Mouse (Mus musculus): ENCODE results near the gene Fhit. TPM values are rescaled to one million over a fixed set of nuclear protein-coding genes. Genes with fewer than 3 reads are reported as not detected.

The Fhit gene
- polyA plus RNA-seq, 1 experiment from 2014 or later = 11.4 TPM

GRCm38 (mm10) chr14:10364281-10364680 is 797.6 kb downstream of the Fhit start:
- H3K36me3 ChIP-seq = no peaks in the 10 kb centered on the region
- H3K4me1 ChIP-seq (replicated peaks) = no peaks in the 10 kb centered on the region
- whole genome bisulfite sequencing = 81% methylated on average over 6 of the region's 6 CpGs
- H3K27me3 ChIP-seq (replicated peaks) = no peaks in the 10 kb centered on the region
- no peaks in the 10 kb centered on the region for H3K9me3 ChIP-seq
- ATAC-seq = no peak
- no peak overlapping the region for H3K9ac ChIP-seq
- no peak overlapping the region for H3K4me2 ChIP-seq (replicated peaks)
- no peak overlapping the region for H3K4me3 ChIP-seq (replicated peaks)
- H3K27ac ChIP-seq = no peak overlapping the region

DNA sequence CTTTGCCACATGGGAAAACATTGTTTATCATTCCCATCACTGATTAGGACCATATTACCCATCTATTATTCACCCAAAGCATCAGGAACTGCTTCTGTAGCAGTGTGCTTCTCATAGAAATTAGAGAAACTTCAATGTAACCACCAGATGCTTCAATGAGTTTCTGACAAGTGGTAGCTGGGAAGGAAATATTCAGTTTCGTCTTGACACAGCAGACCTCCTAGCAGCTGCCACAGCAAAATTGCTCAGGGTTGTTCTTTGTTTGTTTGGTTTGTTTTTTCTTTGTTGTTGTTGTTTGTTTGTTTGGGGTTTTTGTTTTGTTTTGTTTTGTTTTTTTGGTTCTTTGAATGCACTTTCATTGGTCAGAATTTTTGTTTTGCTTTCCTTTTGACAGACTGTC is 798.5 kb downstream of the Fhit start:
- H3K36me3 ChIP-seq = no peaks in the 10 kb centered on the region
- no peak overlapping the region for H3K27ac ChIP-seq
- no peaks in the 10 kb centered on the region for H3K9me3 ChIP-seq
- no peak for ATAC-seq
- no peak overlapping the region for H3K9ac ChIP-seq
- H3K27me3 ChIP-seq (replicated peaks) = no peaks in the 10 kb centered on the region
- no peaks in the 10 kb centered on the region for H3K4me1 ChIP-seq (replicated peaks)
- H3K4me3 ChIP-seq (replicated peaks) = no peak overlapping the region
- 86% methylated on average over 1 of the region's 1 CpGs for WGBS
- H3K4me2 ChIP-seq (replicated peaks) = no peak overlapping the region

DNA sequence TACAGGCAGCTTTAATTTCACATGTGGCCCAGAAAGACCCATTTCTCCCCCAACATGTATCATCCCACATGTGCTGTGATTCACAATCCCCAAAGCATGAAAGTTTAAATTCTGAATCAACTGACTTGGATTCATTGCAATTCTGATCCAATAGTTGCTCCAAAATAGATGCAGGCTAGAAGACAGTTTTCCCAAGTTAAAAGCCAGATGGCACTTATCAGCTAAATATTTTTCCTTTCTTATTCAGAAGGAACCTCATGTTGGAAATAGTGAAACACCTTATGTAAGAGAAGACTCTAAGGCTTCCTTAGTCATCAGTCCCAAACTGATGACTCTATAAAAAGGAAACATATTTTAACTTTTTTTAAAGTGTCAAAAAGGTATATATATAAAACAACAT is 815.9 kb downstream of the Fhit start:
- ATAC-seq = no peak
- Histone ChIP-seq H3K4me3 (replicated peaks) (no peak overlapping the region), H3K4me1 (replicated peaks) (no peaks in the 10 kb centered on the region), H3K4me2 (replicated peaks) (no peak overlapping the region), H3K36me3 (no peaks in the 10 kb centered on the region), H3K27ac (no peak overlapping the region), H3K9ac (no peak overlapping the region), H3K9me3 (no peaks in the 10 kb centered on the region), H3K27me3 (replicated peaks) (no peaks in the 10 kb centered on the region)

- no peak for ATAC-seq
- H3K9me3 ChIP-seq = no peaks in the 10 kb centered on the region
- H3K27ac ChIP-seq = no peak overlapping the region
- no peak overlapping the region for H3K4me2 ChIP-seq (replicated peaks)
- 83% methylated on average over 1 of the region's 1 CpGs for WGBS
- H3K9ac ChIP-seq = no peak overlapping the region
- no peaks in the 10 kb centered on the region for H3K27me3 ChIP-seq (replicated peaks)
- no peaks in the 10 kb centered on the region for H3K4me1 ChIP-seq (replicated peaks)
- no peaks in the 10 kb centered on the region for H3K36me3 ChIP-seq
- no peak overlapping the region for H3K4me3 ChIP-seq (replicated peaks)
Observed at GRCm38 (mm10) chr14:10344064-10344463, 817.8 kb downstream of the Fhit start.

DNA sequence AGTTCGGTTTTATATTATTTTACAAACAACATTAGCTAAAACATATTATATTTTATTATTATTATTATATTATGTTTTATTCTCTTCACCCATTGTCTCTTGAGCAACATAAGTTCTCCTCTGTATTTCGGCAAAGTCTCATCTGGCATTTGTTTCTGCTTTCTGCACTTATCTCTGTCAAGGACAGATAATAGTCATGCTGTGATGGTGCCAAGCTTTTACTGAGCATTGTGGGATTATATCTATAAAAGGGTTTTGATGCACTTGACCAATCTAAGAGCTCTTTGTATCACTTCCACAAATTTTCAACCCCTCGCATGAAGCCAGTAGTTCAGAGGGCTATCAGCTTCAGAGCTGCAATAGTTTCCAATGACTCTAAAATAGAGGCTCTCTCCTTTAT is 845.1 kb downstream of the Fhit start:
- no peak for ATAC-seq
- no peaks in the 10 kb centered on the region for H3K4me1 ChIP-seq (replicated peaks)
- no peak overlapping the region for H3K27ac ChIP-seq
- no peak overlapping the region for H3K9ac ChIP-seq
- H3K4me3 ChIP-seq (replicated peaks) = no peak overlapping the region
- no peaks in the 10 kb centered on the region for H3K27me3 ChIP-seq (replicated peaks)
- H3K9me3 ChIP-seq = no peaks in the 10 kb centered on the region
- no peak overlapping the region for H3K4me2 ChIP-seq (replicated peaks)
- WGBS = 84% methylated on average over 3 of the region's 3 CpGs
- H3K36me3 ChIP-seq = no peaks in the 10 kb centered on the region

GRCm38 (mm10) chr14:10312190-10312589 is 849.6 kb downstream of the Fhit start:
- Histone ChIP-seq H3K9me3 (no peaks in the 10 kb centered on the region), H3K4me1 (replicated peaks) (no peaks in the 10 kb centered on the region), H3K27me3 (replicated peaks) (no peaks in the 10 kb centered on the region), H3K36me3 (no peaks in the 10 kb centered on the region), H3K9ac (no peak overlapping the region), H3K4me3 (replicated peaks) (no peak overlapping the region), H3K27ac (no peak overlapping the region), H3K4me2 (replicated peaks) (no peak overlapping the region)
- WGBS = 56% methylated on average over 1 of the region's 1 CpGs
- no peak for ATAC-seq

GRCm38 (mm10) chr14:10305286-10305685 is 856.5 kb downstream of the Fhit start:
- Histone ChIP-seq H3K27ac (no peak overlapping the region), H3K9me3 (no peaks in the 10 kb centered on the region), H3K4me3 (replicated peaks) (no peak overlapping the region), H3K9ac (no peak overlapping the region), H3K27me3 (replicated peaks) (no peaks in the 10 kb centered on the region), H3K4me1 (replicated peaks) (no peaks in the 10 kb centered on the region), H3K4me2 (replicated peaks) (no peak overlapping the region), H3K36me3 (no peaks in the 10 kb centered on the region)
- ATAC-seq = no peak

- Histone ChIP-seq H3K27me3 (replicated peaks) (no peaks in the 10 kb centered on the region), H3K27ac (no peak overlapping the region), H3K36me3 (no peaks in the 10 kb centered on the region), H3K4me2 (replicated peaks) (no peak overlapping the region), H3K4me1 (replicated peaks) (no peaks in the 10 kb centered on the region), H3K9ac (no peak overlapping the region), H3K4me3 (replicated peaks) (no peak overlapping the region), H3K9me3 (no peaks in the 10 kb centered on the region)
- WGBS = 61% methylated on average over 1 of the region's 1 CpGs
- ATAC-seq = no peak
Observed at GRCm38 (mm10) chr14:10301497-10301896, 860.3 kb downstream of the Fhit start.

GRCm38 (mm10) chr14:10300914-10301313 is 860.9 kb downstream of the Fhit start:
- Histone ChIP-seq H3K9ac (no peak overlapping the region), H3K4me1 (replicated peaks) (no peaks in the 10 kb centered on the region), H3K4me3 (replicated peaks) (no peak overlapping the region), H3K9me3 (no peaks in the 10 kb centered on the region), H3K27ac (no peak overlapping the region), H3K27me3 (replicated peaks) (no peaks in the 10 kb centered on the region), H3K36me3 (no peaks in the 10 kb centered on the region), H3K4me2 (replicated peaks) (no peak overlapping the region)
- no peak for ATAC-seq
- 61% methylated on average over 3 of the region's 3 CpGs for WGBS

- Histone ChIP-seq H3K4me2 (replicated peaks) (no peak overlapping the region), H3K27me3 (replicated peaks) (no peaks in the 10 kb centered on the region), H3K4me1 (replicated peaks) (no peaks in the 10 kb centered on the region), H3K36me3 (no peaks in the 10 kb centered on the region), H3K9ac (no peak overlapping the region), H3K9me3 (no peaks in the 10 kb centered on the region), H3K27ac (no peak overlapping the region), H3K4me3 (replicated peaks) (no peak overlapping the region)
- ATAC-seq = no peak
- 78% methylated on average over 2 of the region's 2 CpGs for WGBS
Observed at GRCm38 (mm10) chr14:10299030-10299429, 862.8 kb downstream of the Fhit start.

DNA sequence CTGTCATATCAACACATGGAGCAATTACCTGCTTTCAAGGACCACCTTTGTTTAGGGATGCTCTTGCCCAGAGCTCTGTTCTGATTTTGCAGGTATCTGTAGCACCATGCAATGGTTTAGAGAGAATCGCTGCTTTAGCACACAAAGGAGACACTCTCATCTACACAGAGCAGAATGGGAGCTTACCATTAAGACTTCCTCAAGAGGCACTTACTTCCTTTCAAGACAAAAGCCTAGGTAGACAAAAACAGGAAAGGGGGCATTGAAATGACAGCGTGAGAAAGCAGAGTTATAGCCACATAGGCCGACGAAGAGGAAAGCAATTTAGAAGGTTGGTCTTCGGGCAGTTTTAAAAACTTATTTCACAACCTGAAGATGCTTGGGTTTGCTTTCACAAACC is 872.8 kb downstream of the Fhit start:
- WGBS = 86% methylated on average over 5 of the region's 5 CpGs
- ATAC-seq = no peak
- H3K4me1 ChIP-seq (replicated peaks) = no peaks in the 10 kb centered on the region

DNA sequence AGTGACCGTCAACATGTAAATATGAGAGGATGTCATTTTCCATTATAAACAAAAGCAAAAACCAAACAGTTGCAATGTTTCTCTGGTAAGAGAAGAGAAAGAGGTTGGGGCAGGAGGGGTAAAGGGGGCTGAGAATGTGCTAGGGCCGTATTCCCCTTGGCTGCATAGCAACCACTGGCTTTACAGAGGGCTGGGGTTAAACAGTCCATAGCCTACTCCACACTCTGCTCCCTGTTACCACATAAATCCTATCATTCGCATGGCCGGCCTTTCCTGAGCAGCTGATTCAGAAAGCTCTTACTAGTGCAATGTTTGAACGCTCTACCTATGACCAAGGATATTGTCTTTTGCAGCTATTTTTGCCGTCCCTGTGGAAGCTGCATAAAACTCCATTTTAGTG is 875.8 kb downstream of the Fhit start:
- WGBS = 81% methylated on average over 6 of the region's 6 CpGs
- no peak for ATAC-seq

More for the DNA sequence above, 872.8 kb downstream of the Fhit start:
- H3K4me3 ChIP-seq (replicated peaks) = no peak overlapping the region
- no peak overlapping the region for H3K27ac ChIP-seq
- no peak overlapping the region for H3K9ac ChIP-seq
- H3K27me3 ChIP-seq (replicated peaks) = no peaks in the 10 kb centered on the region
- H3K36me3 ChIP-seq = no peaks in the 10 kb centered on the region
- no peaks in the 10 kb centered on the region for H3K9me3 ChIP-seq
- H3K4me2 ChIP-seq (replicated peaks) = no peak overlapping the region

GRCm38 (mm10) chr14:10228708-10229107 is 933.1 kb downstream of the Fhit start:
- no peaks in the 10 kb centered on the region for H3K27me3 ChIP-seq (replicated peaks)
- H3K4me2 ChIP-seq (replicated peaks) = no peak overlapping the region
- no peaks in the 10 kb centered on the region for H3K4me1 ChIP-seq (replicated peaks)
- no peak overlapping the region for H3K4me3 ChIP-seq (replicated peaks)
- no peak for ATAC-seq
- no peak overlapping the region for H3K9ac ChIP-seq
- WGBS = 74% methylated on average over 5 of the region's 5 CpGs
- H3K27ac ChIP-seq = no peak overlapping the region
- no peaks in the 10 kb centered on the region for H3K9me3 ChIP-seq
- no peaks in the 10 kb centered on the region for H3K36me3 ChIP-seq

More for the DNA sequence above, 875.8 kb downstream of the Fhit start:
- Histone ChIP-seq H3K27me3 (replicated peaks) (no peaks in the 10 kb centered on the region), H3K4me2 (replicated peaks) (no peak overlapping the region), H3K9ac (no peak overlapping the region), H3K9me3 (no peaks in the 10 kb centered on the region), H3K27ac (no peak overlapping the region), H3K36me3 (no peaks in the 10 kb centered on the region), H3K4me3 (replicated peaks) (no peak overlapping the region), H3K4me1 (replicated peaks) (no peaks in the 10 kb centered on the region)

GRCm38 (mm10) chr14:10221847-10222246 is 940.0 kb downstream of the Fhit start:
- Histone ChIP-seq H3K4me1 (replicated peaks) (no peaks in the 10 kb centered on the region), H3K36me3 (no peaks in the 10 kb centered on the region), H3K4me3 (replicated peaks) (no peak overlapping the region), H3K9me3 (no peaks in the 10 kb centered on the region), H3K27me3 (replicated peaks) (no peaks in the 10 kb centered on the region), H3K27ac (no peak overlapping the region), H3K4me2 (replicated peaks) (no peak overlapping the region), H3K9ac (no peak overlapping the region)
- 82% methylated on average over 2 of the region's 2 CpGs for WGBS
- no peak for ATAC-seq

Measured in intestine, embryonic 15.5 days (tissue).